Mouse (Mus musculus): ENCODE data around the gene Psmg4. TPM values are rescaled to one million over a fixed set of nuclear protein-coding genes. Genes with fewer than 3 reads are reported as not detected.

The Psmg4 gene
- polyA plus RNA-seq, 1 experiment from 2014 or later, result 95.4 TPM

DNA sequence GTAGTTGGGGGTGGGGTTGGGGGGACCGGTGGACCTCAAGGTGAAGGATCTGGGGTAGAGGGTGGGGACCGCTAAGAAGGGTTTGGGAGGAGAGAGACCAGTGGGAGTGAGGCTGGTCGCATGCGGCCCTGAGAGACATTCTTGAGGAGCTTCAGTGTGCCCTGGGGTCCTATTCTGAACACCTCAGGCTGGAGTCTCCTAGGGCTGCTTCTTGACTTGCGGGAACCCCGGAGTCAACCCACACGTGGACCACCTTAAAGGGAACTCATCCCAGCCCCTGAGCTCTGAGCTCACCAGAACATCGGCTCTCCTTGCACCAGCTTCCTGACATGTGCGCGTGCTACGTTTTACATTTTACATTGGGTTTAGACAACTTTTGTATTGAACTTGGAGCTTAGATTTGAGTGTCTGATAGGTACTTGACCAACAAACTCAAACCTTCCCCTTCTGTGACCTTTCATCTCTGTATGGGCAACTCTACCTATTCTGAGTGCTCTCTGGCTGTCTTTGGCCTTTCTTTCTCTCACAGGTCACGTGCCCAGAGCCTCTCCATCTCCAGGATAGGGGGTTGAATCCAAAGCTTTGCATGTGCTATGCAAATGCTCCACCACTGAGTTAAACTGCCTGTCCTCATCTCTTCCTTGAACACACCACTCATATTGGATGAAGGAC is 676 bp downstream of the Psmg4 start:
- Histone ChIP-seq H3K27me3 (no peaks in the 10 kb centered on the region), H3K36me3 (peaks cover 11% of the 10 kb centered on the region), H3K9ac (peak overlapping the region; percentile 77), H3K9me3 (no peaks in the 10 kb centered on the region), H3K4me2 (peak overlapping the region; percentile 70), H3K27ac (replicated peaks) (peak overlapping the region; percentile 91), H3K4me1 (replicated peaks) (peaks cover 24% of the 10 kb centered on the region), H3K4me3 (peak overlapping the region; percentile 71)
- WGBS, result 41% methylated on average over 12 of the region's 12 CpGs
- no peak; the same call in 1 of the 2 replicates for ATAC-seq (ENCODE audit: low read depth)

DNA sequence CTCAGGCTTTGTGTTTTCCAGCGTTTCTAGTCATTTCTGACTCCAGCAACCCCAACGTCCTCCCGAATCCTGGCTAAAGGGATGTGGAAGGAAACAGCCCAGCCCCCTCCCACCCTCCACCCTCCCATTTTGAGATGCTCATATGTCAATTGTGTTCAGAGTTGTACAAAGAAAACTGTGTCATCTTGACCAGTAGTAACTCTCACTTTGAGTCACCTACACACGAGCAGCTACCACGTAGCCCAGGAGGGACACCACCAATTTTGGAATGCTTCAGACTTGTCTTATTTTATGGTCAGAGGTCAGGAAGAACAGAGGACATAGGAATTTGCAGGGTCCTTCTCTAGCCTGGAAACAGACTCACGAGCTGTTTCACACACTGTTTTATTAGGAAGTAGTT is 11.3 kb downstream of the Psmg4 start:
- no peaks in the 10 kb centered on the region for H3K9me3 ChIP-seq
- ATAC-seq (ENCODE audit: low read depth), result no peak

DNA sequence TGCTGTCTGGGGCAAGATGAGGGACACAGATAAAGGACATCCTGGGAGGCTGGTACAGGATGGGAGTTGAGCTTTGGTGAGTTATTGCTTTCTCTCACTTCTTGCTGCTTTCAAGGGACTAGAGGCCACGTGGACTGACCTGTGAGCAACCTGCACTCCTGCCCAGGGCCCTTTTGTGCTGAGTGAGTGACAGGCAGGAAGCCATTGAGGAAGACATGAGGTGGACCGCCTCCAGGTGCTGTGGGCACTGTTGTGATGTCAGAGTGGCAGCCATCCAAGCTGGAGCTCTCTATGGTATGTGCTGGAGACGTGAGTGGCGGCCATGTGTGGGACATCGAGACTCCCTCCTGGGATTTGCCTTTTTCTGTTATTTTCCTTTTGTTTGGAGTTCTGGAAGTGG is 18.9 kb downstream of the Psmg4 start:
- no peaks in the 10 kb centered on the region for H3K9me3 ChIP-seq
- no peaks in the 10 kb centered on the region for H3K27me3 ChIP-seq
- no peak overlapping the region for H3K9ac ChIP-seq
- 87% methylated on average over 5 of the region's 5 CpGs for WGBS
- H3K4me2 ChIP-seq, result no peak overlapping the region
- ATAC-seq (ENCODE audit: low read depth), result no peak
- H3K27ac ChIP-seq (replicated peaks), result no peak overlapping the region
- H3K4me1 ChIP-seq (replicated peaks), result no peaks in the 10 kb centered on the region
- no peak overlapping the region for H3K4me3 ChIP-seq
- H3K36me3 ChIP-seq, result peaks cover 73% of the 10 kb centered on the region

More for the DNA sequence above, 11.3 kb downstream of the Psmg4 start:
- H3K27me3 ChIP-seq, result no peaks in the 10 kb centered on the region
- no peak overlapping the region for H3K9ac ChIP-seq
- no peaks in the 10 kb centered on the region for H3K4me1 ChIP-seq (replicated peaks)
- no peak overlapping the region for H3K4me2 ChIP-seq
- no peak overlapping the region for H3K4me3 ChIP-seq
- H3K27ac ChIP-seq (replicated peaks), result no peak overlapping the region
- peaks cover 12% of the 10 kb centered on the region; the same call in 1 of the 2 replicates for H3K36me3 ChIP-seq
- WGBS, result 96% methylated on average over 6 of the region's 6 CpGs

DNA sequence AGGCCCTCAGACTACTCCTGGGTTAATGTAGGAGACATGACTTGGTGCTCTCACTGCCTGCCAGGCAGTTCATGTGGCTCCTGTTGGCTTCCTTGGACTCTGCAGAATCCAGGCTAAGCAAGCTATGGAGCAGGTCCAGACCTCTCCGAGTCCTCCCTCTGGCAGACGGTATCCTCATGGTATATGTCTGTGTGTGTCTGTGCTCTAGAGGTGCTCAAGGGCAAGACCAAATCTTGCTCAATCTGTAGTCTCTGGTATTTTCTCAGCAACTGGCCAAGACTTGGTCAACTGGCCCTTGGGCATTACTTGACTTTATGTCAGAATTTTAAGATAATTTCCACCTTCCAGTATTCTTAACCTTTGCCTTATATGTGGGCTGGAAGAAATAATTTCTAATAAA is 22.6 kb downstream of the Psmg4 start:
- no peak overlapping the region for H3K4me2 ChIP-seq
- no peak overlapping the region for H3K4me3 ChIP-seq
- H3K4me1 ChIP-seq (replicated peaks), result no peaks in the 10 kb centered on the region
- 89% methylated on average over 2 of the region's 2 CpGs for WGBS
- H3K9ac ChIP-seq, result no peak overlapping the region
- ATAC-seq (ENCODE audit: low read depth), result no peak
- peaks cover 58% of the 10 kb centered on the region for H3K36me3 ChIP-seq
- no peaks in the 10 kb centered on the region for H3K27me3 ChIP-seq
- H3K27ac ChIP-seq (replicated peaks), result no peak overlapping the region
- H3K9me3 ChIP-seq, result no peaks in the 10 kb centered on the region

DNA sequence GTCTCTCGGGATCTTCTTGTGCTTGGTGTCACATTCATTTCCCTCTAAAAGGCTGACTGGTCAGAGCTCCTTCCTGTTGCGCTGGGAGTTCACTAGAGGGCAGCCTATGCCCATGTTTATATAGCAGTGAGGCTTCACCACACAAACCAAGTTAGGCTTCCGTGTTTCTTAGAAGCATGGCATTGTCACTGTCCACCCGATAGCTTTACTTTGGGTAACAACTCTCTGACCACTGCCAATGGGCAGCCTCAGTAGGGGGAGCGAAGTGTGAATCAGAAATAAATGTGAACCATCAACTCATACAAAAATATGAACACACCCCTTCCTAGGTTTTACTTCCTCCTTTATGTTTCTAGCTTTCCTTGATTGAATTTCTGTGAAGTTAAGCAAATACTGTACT is 24.8 kb downstream of the Psmg4 start:
- WGBS, result 15% methylated on average over 5 of the region's 5 CpGs
- ATAC-seq (ENCODE audit: low read depth), result peak; percentile 79; the same call in 1 of the 2 replicates
- no peak overlapping the region for H3K4me3 ChIP-seq
- H3K9me3 ChIP-seq, result no peaks in the 10 kb centered on the region
- H3K9ac ChIP-seq, result no peak overlapping the region
- peaks cover 57% of the 10 kb centered on the region for H3K36me3 ChIP-seq
- H3K27ac ChIP-seq (replicated peaks), result no peak overlapping the region
- H3K27me3 ChIP-seq, result no peaks in the 10 kb centered on the region
- H3K4me2 ChIP-seq, result no peak overlapping the region
- H3K4me1 ChIP-seq (replicated peaks), result peaks cover 3% of the 10 kb centered on the region; the same call in 1 of the 2 replicates

DNA sequence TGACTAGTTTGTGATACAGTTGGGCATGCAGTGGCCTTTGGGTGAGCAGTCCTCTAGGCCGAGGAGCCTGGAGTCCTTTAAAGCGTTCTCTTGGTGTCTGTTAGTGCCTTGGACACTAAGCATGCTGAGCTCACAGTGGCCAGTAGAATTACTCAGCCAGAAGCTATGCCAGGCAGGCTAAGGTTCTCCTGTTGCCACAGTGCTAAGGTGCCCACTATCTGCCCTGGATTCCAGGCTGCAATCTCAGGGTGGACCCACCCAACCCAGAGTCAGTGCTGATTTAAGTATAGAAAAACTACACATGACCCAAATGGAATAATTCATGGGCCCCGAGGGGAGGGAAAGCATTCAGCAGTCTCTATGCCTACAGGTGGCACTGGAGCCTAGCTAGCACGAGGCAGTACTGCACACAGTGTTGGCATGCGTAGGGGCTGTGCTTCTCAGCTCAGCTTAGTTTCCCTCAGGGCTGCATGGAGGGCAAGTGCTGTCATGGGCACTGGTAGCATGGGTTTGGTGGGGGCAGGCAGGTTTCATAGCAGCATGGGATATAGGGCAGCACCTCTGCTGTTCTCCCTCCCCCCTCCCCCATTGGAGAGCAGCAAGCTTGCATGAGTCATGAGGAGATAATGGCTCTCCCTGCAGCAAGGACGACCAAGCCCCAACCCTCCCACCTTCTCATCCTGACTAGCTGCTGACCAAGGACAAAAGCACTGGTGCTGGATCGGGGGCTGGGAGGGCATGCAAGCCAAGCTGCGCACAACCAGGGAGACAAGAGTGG is 29.8 kb downstream of the Psmg4 start:
- no peak overlapping the region for H3K4me3 ChIP-seq
- ATAC-seq (ENCODE audit: low read depth), result peak; percentile 56; the same call in 1 of the 2 replicates
- H3K27ac ChIP-seq (replicated peaks), result peak overlapping the region; percentile 46; the same call in 1 of the 2 replicates
- no peaks in the 10 kb centered on the region for H3K27me3 ChIP-seq
- H3K9me3 ChIP-seq, result no peaks in the 10 kb centered on the region
- 60% methylated on average over 8 of the region's 8 CpGs for WGBS
- 0 out of 2 replicates have a peak overlapping the region, but pooled peaks have one; percentile 5 for H3K4me2 ChIP-seq
- peaks cover 20% of the 10 kb centered on the region for H3K4me1 ChIP-seq (replicated peaks)
- no peak overlapping the region for H3K9ac ChIP-seq
- H3K36me3 ChIP-seq, result peaks cover 63% of the 10 kb centered on the region

DNA sequence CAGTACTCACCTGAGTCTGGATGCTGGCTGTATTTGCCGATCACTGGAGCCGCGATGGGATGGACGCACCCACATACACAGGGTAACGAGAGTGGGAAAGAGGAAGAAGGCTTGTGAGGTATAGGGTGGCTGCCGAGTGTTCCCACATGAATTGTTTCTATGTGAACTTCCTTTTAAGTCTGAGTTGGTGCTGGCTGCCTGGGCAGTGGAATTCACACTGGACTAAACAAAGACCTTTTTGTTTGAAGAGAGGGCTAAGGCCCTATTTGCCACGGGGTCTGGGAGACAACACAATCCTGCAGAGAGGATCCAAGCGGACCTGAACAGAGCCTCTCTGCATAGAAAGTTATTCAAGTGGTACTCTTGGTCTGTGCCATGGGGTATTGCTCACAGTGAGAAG is 30.6 kb downstream of the Psmg4 start:
- Histone ChIP-seq H3K4me2 (0 out of 2 replicates have a peak overlapping the region, but pooled peaks have one; percentile 5), H3K36me3 (peaks cover 63% of the 10 kb centered on the region), H3K27ac (replicated peaks) (peak overlapping the region; percentile 46; the same call in 1 of the 2 replicates), H3K4me3 (no peak overlapping the region), H3K9ac (no peak overlapping the region), H3K4me1 (replicated peaks) (peaks cover 20% of the 10 kb centered on the region), H3K9me3 (no peaks in the 10 kb centered on the region), H3K27me3 (no peaks in the 10 kb centered on the region)
- 41% methylated on average over 8 of the region's 8 CpGs for WGBS
- peak; percentile 50; the same call in 1 of the 2 replicates for ATAC-seq (ENCODE audit: low read depth)

DNA sequence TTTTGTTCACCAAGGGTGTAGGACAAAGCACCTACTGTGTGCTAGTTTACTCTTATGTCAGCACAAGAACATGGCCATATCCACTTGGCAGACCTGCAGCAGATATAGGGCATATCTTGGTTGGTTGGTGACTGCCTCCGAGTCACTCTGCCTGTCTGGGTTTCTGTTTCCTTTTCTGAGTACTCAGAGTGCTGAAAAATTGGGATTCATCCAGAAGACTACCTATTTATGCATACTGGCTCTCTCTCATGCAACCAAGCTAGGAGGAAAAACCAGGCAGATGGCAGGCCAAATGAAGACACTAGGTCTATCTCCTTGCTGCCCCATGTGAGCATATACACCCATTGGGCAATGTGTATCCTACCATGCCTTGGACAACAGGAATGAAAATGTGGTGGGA is 32.9 kb downstream of the Psmg4 start:
- Histone ChIP-seq H3K27me3 (no peaks in the 10 kb centered on the region), H3K4me2 (no peak overlapping the region), H3K9ac (no peak overlapping the region), H3K9me3 (no peaks in the 10 kb centered on the region), H3K27ac (replicated peaks) (no peak overlapping the region), H3K36me3 (peaks cover 70% of the 10 kb centered on the region), H3K4me1 (replicated peaks) (peaks cover 20% of the 10 kb centered on the region), H3K4me3 (no peak overlapping the region)
- ATAC-seq (ENCODE audit: low read depth), result no peak
- WGBS, result 94% methylated on average over 1 of the region's 1 CpGs

DNA sequence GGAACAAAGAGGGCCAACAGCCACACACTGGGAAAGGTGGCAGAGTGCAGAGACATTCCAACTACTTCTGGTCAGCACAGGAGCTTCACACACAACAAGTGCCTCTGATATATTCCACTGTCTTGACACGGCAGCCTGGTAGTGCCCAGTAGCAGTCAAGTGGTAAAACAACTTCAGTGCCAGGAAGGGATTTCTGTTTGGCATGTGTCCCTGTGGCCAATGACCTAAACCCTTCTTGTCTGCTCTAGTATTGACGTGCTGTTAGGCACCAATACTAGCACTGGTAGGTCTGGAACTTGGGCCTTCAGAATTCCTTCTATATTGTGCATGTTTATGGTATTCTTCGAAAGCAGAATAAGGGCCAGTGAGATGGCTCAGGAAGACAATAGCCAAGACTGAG is 42.5 kb downstream of the Psmg4 start:
- ATAC-seq (ENCODE audit: low read depth), result no peak
- H3K27ac ChIP-seq (replicated peaks), result no peak overlapping the region
- H3K4me3 ChIP-seq, result no peak overlapping the region
- H3K9ac ChIP-seq, result no peak overlapping the region
- WGBS, result 100% methylated on average over 3 of the region's 3 CpGs
- H3K27me3 ChIP-seq, result no peaks in the 10 kb centered on the region
- peaks cover 21% of the 10 kb centered on the region for H3K36me3 ChIP-seq
- H3K4me2 ChIP-seq, result no peak overlapping the region
- H3K9me3 ChIP-seq, result no peaks in the 10 kb centered on the region
- H3K4me1 ChIP-seq (replicated peaks), result no peaks in the 10 kb centered on the region

DNA sequence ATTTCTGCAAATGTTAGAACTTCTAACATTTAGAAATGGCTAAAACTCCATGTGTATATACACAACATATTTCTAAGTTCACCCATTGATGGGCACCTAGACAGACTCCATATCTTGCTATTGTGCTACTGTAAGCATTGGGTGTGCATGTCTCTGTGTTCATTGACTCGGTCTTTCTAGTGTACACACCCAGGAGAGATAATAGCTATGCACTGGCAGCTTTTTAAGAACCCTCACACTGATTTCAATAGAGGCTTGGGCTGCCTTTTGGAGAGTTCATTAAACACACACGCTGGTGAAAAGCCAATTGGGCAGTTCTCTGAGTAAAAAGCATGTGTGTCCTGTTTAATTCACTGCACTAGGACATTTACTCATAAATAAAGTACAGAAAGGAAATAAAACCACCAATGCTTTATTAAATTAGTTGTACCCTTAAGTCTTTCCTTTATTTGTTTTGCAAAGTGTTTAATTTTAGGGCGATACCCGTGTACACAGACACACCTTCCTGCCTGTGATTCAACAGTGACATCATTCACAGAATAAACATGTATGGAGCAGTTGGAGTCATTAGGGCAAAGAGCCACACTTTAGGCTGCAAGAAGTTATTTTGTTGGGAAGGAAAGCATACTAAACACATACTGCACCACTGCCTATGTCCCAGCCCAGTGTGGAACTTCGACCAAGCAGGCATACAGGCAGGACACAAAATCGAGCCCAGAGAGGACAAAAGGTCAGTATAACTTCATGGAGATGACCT is 45.1 kb downstream of the Psmg4 start:
- 71% methylated on average over 6 of the region's 6 CpGs for WGBS
- H3K36me3 ChIP-seq, result peaks cover 16% of the 10 kb centered on the region
- no peak for ATAC-seq (ENCODE audit: low read depth)

DNA sequence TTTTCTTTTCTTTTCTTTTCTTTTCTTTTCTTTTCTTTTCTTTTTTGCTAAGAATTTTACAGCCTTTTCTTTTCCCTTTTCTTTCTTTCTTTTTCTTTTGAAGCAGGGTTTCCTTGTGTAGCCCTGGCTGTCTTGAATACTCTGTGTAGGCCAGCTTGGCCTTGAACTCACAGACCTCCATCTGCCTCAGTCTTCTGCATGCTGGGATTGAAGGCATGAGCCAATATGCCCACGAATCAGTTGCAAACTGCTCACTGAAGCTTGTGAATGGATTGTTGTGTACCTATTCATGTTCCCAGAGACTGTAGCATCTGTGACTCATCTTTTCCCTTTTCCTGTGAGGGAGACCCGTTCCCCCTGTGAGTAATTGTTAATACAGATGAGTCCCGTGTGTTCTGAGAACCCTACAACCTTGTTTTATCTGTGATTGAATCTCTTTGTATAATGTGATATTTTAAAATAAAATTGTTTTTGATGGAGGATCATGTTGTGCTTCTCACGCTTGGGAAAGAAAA is 48.6 kb downstream of the Psmg4 start:
- no peak for ATAC-seq (ENCODE audit: low read depth)
- Histone ChIP-seq H3K4me1 (replicated peaks) (no peaks in the 10 kb centered on the region), H3K4me3 (no peak overlapping the region), H3K9me3 (no peaks in the 10 kb centered on the region), H3K4me2 (no peak overlapping the region), H3K27me3 (no peaks in the 10 kb centered on the region), H3K9ac (no peak overlapping the region), H3K27ac (replicated peaks) (no peak overlapping the region), H3K36me3 (peaks cover 9% of the 10 kb centered on the region; the same call in 1 of the 2 replicates)
- 67% methylated on average over 4 of the region's 4 CpGs for WGBS

More for the DNA sequence above, 45.1 kb downstream of the Psmg4 start:
- H3K4me2 ChIP-seq, result no peak overlapping the region
- no peak overlapping the region for H3K9ac ChIP-seq
- H3K9me3 ChIP-seq, result no peaks in the 10 kb centered on the region
- H3K4me3 ChIP-seq, result no peak overlapping the region
- H3K4me1 ChIP-seq (replicated peaks), result no peaks in the 10 kb centered on the region
- no peaks in the 10 kb centered on the region for H3K27me3 ChIP-seq
- no peak overlapping the region for H3K27ac ChIP-seq (replicated peaks)

Data from neural tube, embryonic 13.5 days (tissue).